Mouse (Mus musculus) midbrain, embryonic 11.5 days (tissue): ENCODE data around the gene Sf1. TPM values are rescaled to one million over a fixed set of nuclear protein-coding genes. Genes with fewer than 3 reads are reported as not detected.
A peak's percentile ranks its signal among the peaks of the same experiment; 100 is the strongest.

Experiments used
- ATAC-seq: fragments of 200-750 bp; cut with Nextera tagmentation; 2 replicates; pipeline ENCODE4 v1.8.0; 2017; ENCODE audit warnings: moderate TSS enrichment, moderate library complexity; ENCODE audit not compliant: low FRiP score
- DNase-seq: peaks from one replicate; pipeline ENCODE4 v3.0.0; 2015; ENCODE audit warnings: low spot score; ENCODE audit errors: missing footprints
- H3K27ac ChIP-seq: fragments of 300-500 bp; sonication (generic); 2 replicates; pipeline ENCODE4 v1.5.1; 2014; ENCODE audit warnings: low read depth, low read length
- H3K27me3 ChIP-seq: fragments of 300-500 bp; sonication (generic); 2 replicates; pipeline ENCODE4 v1.6.1; 2014; ENCODE audit warnings: mild to moderate bottlenecking, low read length, moderate library complexity, mixed read lengths; ENCODE audit not compliant: control insufficient read depth, insufficient read depth
- H3K36me3 ChIP-seq: fragments of 300-500 bp; sonication (generic); 2 replicates; pipeline ENCODE4 v1.6.1; 2014; ENCODE audit warnings: mild to moderate bottlenecking, low read length, moderate library complexity, mixed read lengths; ENCODE audit not compliant: control insufficient read depth, insufficient read depth
- H3K4me1 ChIP-seq: fragments of 300-500 bp; sonication (generic); 2 replicates; pipeline ENCODE4 v1.6.1; 2014; ENCODE audit warnings: low read length; ENCODE audit not compliant: control insufficient read depth, insufficient read depth
- H3K4me2 ChIP-seq: fragments of 300-500 bp; sonication (generic); 2 replicates; pipeline ENCODE4 v1.6.1; 2014; ENCODE audit warnings: mild to moderate bottlenecking, moderate library complexity
- H3K4me3 ChIP-seq: fragments of 300-500 bp; sonication (generic); 2 replicates; pipeline ENCODE4 v1.5.1; 2014; ENCODE audit warnings: low read depth, low read length
- H3K9ac ChIP-seq: fragments of 300-500 bp; sonication (generic); 2 replicates; pipeline ENCODE4 v1.6.1; 2014; ENCODE audit warnings: low read length
- H3K9me3 ChIP-seq: fragments of 300-500 bp; sonication (generic); 2 replicates; pipeline ENCODE4 v1.6.1; 2016; ENCODE audit warnings: low read length; ENCODE audit not compliant: control insufficient read depth
- WGBS: fragments of 180-500 bp; shearing (Covaris S2); extraction: QIAGEN DNeasy Blood & Tissue Kit; methylation state at CpG from one replicate; pipeline ENCODE4 v1.1.7; 2014; 5-methylcytosine and 5-hydroxymethylcytosine counted together
- polyA plus RNA-seq: library from polyadenylated mRNA; unstranded; fragments of >200 nt; fragmentation: Nextera tagmentation; extraction: Ambion mirVana; gene quantifications from 2 replicates; pipeline ENCODE4 v1.2.1, GENCODE M21; 2014

Gene Sf1
- polyA plus RNA-seq, 1 experiment from 2014 or later = 215 TPM

DNA sequence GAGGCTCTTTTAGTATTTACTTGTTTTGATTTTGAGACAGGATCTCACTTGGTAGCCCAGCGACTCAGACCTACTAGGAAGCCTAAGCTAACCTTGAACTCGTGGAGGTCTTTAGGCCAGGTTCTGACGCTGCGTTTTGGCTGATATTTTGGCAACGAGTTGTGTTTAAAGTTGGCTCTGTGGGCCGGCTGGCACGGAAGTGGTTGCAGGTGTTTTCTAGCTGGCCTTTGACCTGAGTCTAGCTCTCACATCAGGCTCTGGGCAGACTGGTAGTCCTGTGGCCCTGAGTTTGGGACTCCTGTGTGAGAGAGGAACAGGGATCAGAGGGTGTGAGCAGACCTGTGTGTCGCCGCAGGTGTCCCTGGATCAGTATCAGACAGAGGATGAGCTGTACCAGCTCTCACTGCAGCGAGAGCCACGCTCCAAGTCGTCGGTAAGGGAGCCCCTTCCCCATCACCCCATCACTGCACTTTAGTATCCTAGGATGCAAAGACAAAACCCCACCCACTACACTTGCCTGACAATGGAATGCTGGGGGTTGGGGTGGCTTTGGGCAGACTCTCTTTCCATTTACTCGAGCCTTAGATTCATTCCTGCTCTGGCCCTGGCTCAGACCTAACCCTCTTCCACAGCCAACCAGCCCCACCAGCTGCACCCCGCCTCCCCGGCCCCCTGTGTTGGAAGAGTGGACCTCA is 44.5 kb downstream of the Sf1 start:
- Histone ChIP-seq H3K4me1 (peaks cover 2% of the 10 kb centered on the region; the same call in 1 of the 2 replicates), H3K27ac (no peak overlapping the region), H3K9ac (no peak overlapping the region), H3K36me3 (no peaks in the 10 kb centered on the region), H3K27me3 (peaks cover 3% of the 10 kb centered on the region; the same call in 1 of the 2 replicates), H3K9me3 (no peaks in the 10 kb centered on the region), H3K4me3 (no peak overlapping the region), H3K4me2 (no peak overlapping the region)
- 47% methylated on average over 16 of the region's 16 CpGs for WGBS
- DNase-seq (no peak), ATAC-seq (no peak)

DNA sequence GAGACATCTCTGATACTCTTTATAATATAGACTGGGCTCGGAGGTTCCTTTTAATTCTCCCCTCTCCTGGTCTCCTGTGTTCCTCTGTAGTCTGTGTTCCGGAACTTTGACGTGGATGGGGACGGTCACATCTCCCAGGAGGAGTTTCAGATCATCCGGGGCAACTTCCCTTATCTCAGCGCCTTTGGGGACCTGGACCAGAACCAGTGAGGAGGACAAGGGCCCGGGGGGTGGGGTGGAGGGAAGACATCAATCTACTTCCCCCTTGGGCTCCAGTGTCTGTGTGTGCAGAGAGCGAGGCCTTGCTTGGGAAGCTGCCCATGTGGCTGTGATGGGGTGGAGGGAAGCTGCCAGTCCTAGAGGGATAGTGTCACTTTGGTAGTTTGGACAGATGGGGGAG is 45.3 kb downstream of the Sf1 start:
- Histone ChIP-seq H3K9ac (no peak overlapping the region), H3K9me3 (no peaks in the 10 kb centered on the region), H3K27ac (no peak overlapping the region), H3K36me3 (no peaks in the 10 kb centered on the region), H3K4me2 (no peak overlapping the region), H3K27me3 (no peaks in the 10 kb centered on the region), H3K4me1 (no peaks in the 10 kb centered on the region), H3K4me3 (no peak overlapping the region)
- WGBS = 77% methylated on average over 8 of the region's 8 CpGs
- ATAC-seq (no peak), DNase-seq (no peak)

DNA sequence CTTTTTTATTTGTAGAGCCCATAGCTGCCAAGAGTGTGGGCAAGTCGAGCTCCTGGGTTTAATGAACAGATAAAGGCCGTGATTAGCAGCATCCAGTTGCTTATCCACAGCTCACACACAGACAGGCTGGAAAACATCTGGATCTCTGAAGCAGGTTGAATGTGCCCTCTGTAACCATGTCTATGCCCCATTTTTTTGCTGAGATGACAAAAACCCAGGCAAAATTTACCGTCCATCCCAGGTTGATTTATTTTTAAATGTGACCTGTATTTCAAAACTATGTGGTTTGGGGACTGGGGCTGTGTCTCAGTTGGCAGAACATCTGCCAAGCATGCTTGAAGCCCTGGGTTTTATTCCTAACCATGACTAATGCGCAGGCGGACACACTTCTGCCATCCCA is 45.7 kb downstream of the Sf1 start:
- 85% methylated on average over 5 of the region's 5 CpGs for WGBS
- ATAC-seq = no peak
- Histone ChIP-seq H3K9ac (no peak overlapping the region), H3K4me2 (no peak overlapping the region), H3K27ac (no peak overlapping the region), H3K9me3 (no peaks in the 10 kb centered on the region), H3K4me1 (no peaks in the 10 kb centered on the region), H3K4me3 (no peak overlapping the region), H3K36me3 (no peaks in the 10 kb centered on the region), H3K27me3 (no peaks in the 10 kb centered on the region)
- DNase-seq = no peak

DNA sequence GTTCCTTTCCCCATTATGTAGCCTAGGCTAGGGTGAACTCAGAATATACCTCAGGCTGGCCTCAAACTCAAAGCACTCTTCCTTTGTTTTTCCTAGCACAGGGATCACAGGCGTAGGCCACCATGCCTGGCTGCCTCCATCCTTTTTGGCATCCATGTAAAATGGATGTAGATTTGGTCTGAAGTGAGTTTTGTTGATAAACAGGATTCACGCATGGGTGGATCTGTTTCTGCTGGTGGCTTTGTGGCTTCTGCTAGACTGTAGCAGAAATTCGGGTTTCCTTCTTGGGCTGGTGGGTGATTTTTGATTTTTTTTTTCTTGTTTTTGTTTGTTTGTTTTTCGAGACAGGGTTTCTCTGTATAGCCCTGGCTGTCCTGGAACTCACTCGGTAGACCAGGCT is 46.4 kb downstream of the Sf1 start:
- 87% methylated on average over 5 of the region's 5 CpGs for WGBS

GRCm38 (mm10) chr19:6412798-6413197 is 49.3 kb downstream of the Sf1 start:
- H3K36me3 ChIP-seq = no peaks in the 10 kb centered on the region
- ATAC-seq (no peak), DNase-seq (no peak)
- peaks cover 31% of the 10 kb centered on the region for H3K4me1 ChIP-seq
- H3K9me3 ChIP-seq = no peaks in the 10 kb centered on the region
- H3K9ac ChIP-seq = no peak overlapping the region
- H3K27ac ChIP-seq = no peak overlapping the region
- H3K4me2 ChIP-seq = no peak overlapping the region
- H3K27me3 ChIP-seq = no peaks in the 10 kb centered on the region
- 64% methylated on average over 14 of the region's 14 CpGs for WGBS
- no peak overlapping the region for H3K4me3 ChIP-seq

More for the DNA sequence above, 46.4 kb downstream of the Sf1 start:
- no peak overlapping the region for H3K4me3 ChIP-seq
- no peaks in the 10 kb centered on the region for H3K9me3 ChIP-seq
- 0 out of 2 replicates have a peak, but pooled peaks cover 3% of the 10 kb centered on the region for H3K4me1 ChIP-seq
- no peak overlapping the region for H3K4me2 ChIP-seq
- no peaks in the 10 kb centered on the region for H3K27me3 ChIP-seq
- H3K9ac ChIP-seq = no peak overlapping the region
- no peak overlapping the region for H3K27ac ChIP-seq
- no peak for DNase-seq
- H3K36me3 ChIP-seq = no peaks in the 10 kb centered on the region
- no peak for ATAC-seq

- WGBS = 33% methylated on average over 6 of the region's 6 CpGs
- peak; percentile 90 for DNase-seq
Measured at GRCm38 (mm10) chr19:6415454-6415853, 52.0 kb downstream of the Sf1 start.

GRCm38 (mm10) chr19:6416124-6416770 is 52.8 kb downstream of the Sf1 start:
- H3K9ac ChIP-seq = peak overlapping the region; percentile 24; the same call in 1 of the 2 replicates
- 2% methylated on average over 9 of the region's 9 CpGs for WGBS
- H3K4me3 ChIP-seq = no peak overlapping the region

More at GRCm38 (mm10) chr19:6415454-6415853, 52.0 kb downstream of the Sf1 start:
- ATAC-seq = no peak
- Histone ChIP-seq H3K9ac (peak overlapping the region; percentile 35; the same call in 1 of the 2 replicates), H3K36me3 (no peaks in the 10 kb centered on the region), H3K4me1 (peaks cover 43% of the 10 kb centered on the region), H3K27ac (peak overlapping the region; percentile 25), H3K9me3 (no peaks in the 10 kb centered on the region), H3K4me2 (peak overlapping the region; percentile 24; the same call in 1 of the 2 replicates), H3K27me3 (peaks cover 11% of the 10 kb centered on the region), H3K4me3 (no peak overlapping the region)

DNA sequence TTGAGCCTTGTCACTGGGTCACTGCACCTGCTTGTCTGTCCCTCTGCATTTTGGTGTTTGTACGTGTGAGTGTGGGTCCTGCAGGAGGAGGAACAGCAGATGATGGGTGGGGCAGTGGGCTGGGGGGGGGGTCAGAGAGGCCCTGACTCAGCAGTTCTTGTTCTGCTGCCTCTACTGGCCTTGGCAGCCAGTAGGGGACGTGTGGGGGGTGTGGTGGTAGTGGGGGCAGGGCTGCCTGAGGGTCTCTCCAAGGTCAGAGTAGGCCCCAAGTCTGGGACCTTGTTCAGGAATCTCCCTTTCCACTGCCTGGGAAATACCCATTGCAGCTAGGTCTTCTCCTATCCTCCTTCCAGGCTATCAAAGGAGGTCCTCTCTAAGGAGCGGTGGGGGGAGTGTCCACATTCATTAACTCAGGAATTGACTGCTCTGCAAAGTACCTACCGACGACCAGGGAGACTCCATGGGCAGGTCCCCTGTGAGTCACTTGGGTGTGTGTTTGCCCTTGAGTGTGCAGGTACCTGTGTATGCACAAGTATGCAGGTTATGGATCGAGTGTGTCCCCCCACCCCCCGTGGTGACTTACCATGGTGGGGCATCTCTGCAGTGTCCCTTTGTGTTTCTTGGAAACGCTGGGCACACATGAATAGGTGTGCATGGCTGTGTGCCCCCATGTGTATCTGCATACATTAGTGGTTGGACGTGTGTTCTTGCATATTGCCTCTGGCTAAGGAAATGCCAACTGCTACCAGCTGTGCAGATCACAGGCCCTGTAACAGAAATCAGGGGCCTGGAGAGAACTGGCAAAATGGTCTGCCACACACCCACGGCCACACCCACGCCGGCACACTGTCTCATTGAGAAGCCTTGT is 53.6 kb downstream of the Sf1 start:
- Histone ChIP-seq H3K4me2 (no peak overlapping the region), H3K9ac (peak overlapping the region; percentile 24; the same call in 1 of the 2 replicates), H3K4me1 (peaks cover 47% of the 10 kb centered on the region), H3K36me3 (no peaks in the 10 kb centered on the region), H3K27me3 (peaks cover 17% of the 10 kb centered on the region), H3K27ac (peak overlapping the region; percentile 48; the same call in 1 of the 2 replicates), H3K9me3 (no peaks in the 10 kb centered on the region), H3K4me3 (no peak overlapping the region)
- 65% methylated on average over 12 of the region's 12 CpGs for WGBS
- DNase-seq = peak; percentile 77
- ATAC-seq = no peak

More at GRCm38 (mm10) chr19:6416124-6416770, 52.8 kb downstream of the Sf1 start:
- peaks cover 17% of the 10 kb centered on the region for H3K27me3 ChIP-seq
- DNase-seq (peak; percentile 93), ATAC-seq (peak; percentile 72)
- peak overlapping the region; percentile 48 for H3K27ac ChIP-seq
- peaks cover 47% of the 10 kb centered on the region for H3K4me1 ChIP-seq
- H3K36me3 ChIP-seq = no peaks in the 10 kb centered on the region
- H3K4me2 ChIP-seq = peak overlapping the region; percentile 24
- no peaks in the 10 kb centered on the region for H3K9me3 ChIP-seq
